Mouse (Mus musculus) cortical plate, adult 2 months (tissue): Measurements from ENCODE around the gene Ddias. TPM values are rescaled to one million over a fixed set of nuclear protein-coding genes. Genes with fewer than 3 reads are reported as not detected.

ENCODE experiments used
- H3K27ac ChIP-seq: fragments of 200-500 bp; 2 replicates; pipeline ENCODE4 v1.5.1; 2012; ENCODE audit warnings: low read length, control low read depth, inconsistent platforms; ENCODE audit not compliant: insufficient read depth
- H3K4me1 ChIP-seq: fragments of 200-500 bp; 2 replicates; pipeline ENCODE4 v1.6.1; 2011; ENCODE audit warnings: low read length; ENCODE audit not compliant: control insufficient read depth, insufficient read depth
- H3K4me3 ChIP-seq: fragments of 200-500 bp; 2 replicates; pipeline ENCODE4 v1.5.1; 2011; ENCODE audit warnings: mild to moderate bottlenecking, low read length, control low read depth; ENCODE audit not compliant: insufficient read depth
- CTCF ChIP-seq: fragments of 200-500 bp; IDR thresholded peaks from 2 replicates; pipeline ENCODE4 v1.5.1; 2011; ENCODE audit warnings: mild to moderate bottlenecking, control low read depth, low read length; ENCODE audit not compliant: insufficient read depth; ENCODE audit errors: extremely low read depth
- POLR2A ChIP-seq: fragments of 200-500 bp; IDR thresholded peaks from 2 replicates; pipeline ENCODE4 v1.6.1; 2011; ENCODE audit warnings: mild to moderate bottlenecking, low read length, control low read depth; ENCODE audit not compliant: insufficient read depth; ENCODE audit errors: extremely low read depth
- polyA plus RNA-seq: library from polyadenylated mRNA; depleted of rRNA; stranded (reverse); fragments of >200 nt; gene quantifications from 2 replicates; pipeline ENCODE4 v1.2.3, GENCODE M21; 2012; rRNA removed

Gene Ddias
- polyA plus RNA-seq, 1 experiment = 0.35 TPM

GRCm38 (mm10) chr7:92822409-92823101 is 51.5 kb downstream of the Ddias start:
- no peak overlapping the region for H3K27ac ChIP-seq
- no peak overlapping the region for H3K4me3 ChIP-seq
- H3K4me1 ChIP-seq = no peaks in the 10 kb centered on the region; the same call in 1 of the 2 replicates
- TF ChIP-seq POLR2A = no peak
- TF ChIP-seq CTCF = no peak

- TF ChIP-seq POLR2A (no peak), CTCF (no peak)
- H3K27ac ChIP-seq = no peak overlapping the region
- no peak overlapping the region for H3K4me3 ChIP-seq
- H3K4me1 ChIP-seq = no peaks in the 10 kb centered on the region; the same call in 1 of the 2 replicates
Observed at GRCm38 (mm10) chr7:92821871-92822270, 52.2 kb downstream of the Ddias start.

GRCm38 (mm10) chr7:92820941-92821465 is 53.0 kb downstream of the Ddias start:
- no peak for TF ChIP-seq CTCF
- no peak for TF ChIP-seq POLR2A
- Histone ChIP-seq H3K4me3 (no peak overlapping the region), H3K4me1 (no peaks in the 10 kb centered on the region; the same call in 1 of the 2 replicates), H3K27ac (no peak overlapping the region; the same call in 1 of the 2 replicates)

GRCm38 (mm10) chr7:92820410-92820809 is 53.6 kb downstream of the Ddias start:
- H3K4me3 ChIP-seq = no peak overlapping the region
- no peaks in the 10 kb centered on the region; the same call in 1 of the 2 replicates for H3K4me1 ChIP-seq
- no peak overlapping the region for H3K27ac ChIP-seq
- TF ChIP-seq CTCF (no peak), POLR2A (no peak)

GRCm38 (mm10) chr7:92819656-92820055 is 54.4 kb downstream of the Ddias start:
- Histone ChIP-seq H3K4me3 (no peak overlapping the region), H3K4me1 (no peaks in the 10 kb centered on the region; the same call in 1 of the 2 replicates), H3K27ac (no peak overlapping the region)
- TF ChIP-seq CTCF = no peak
- no peak for TF ChIP-seq POLR2A

- no peaks in the 10 kb centered on the region; the same call in 1 of the 2 replicates for H3K4me1 ChIP-seq
- H3K4me3 ChIP-seq = no peak overlapping the region
- no peak for TF ChIP-seq POLR2A
- TF ChIP-seq CTCF = no peak
- H3K27ac ChIP-seq = no peak overlapping the region
Observed at GRCm38 (mm10) chr7:92817886-92818285, 56.2 kb downstream of the Ddias start.

- Histone ChIP-seq H3K4me3 (no peak overlapping the region), H3K27ac (no peak overlapping the region), H3K4me1 (no peaks in the 10 kb centered on the region)
- no peak for TF ChIP-seq POLR2A
- no peak for TF ChIP-seq CTCF
Observed at GRCm38 (mm10) chr7:92817242-92817641, 56.8 kb downstream of the Ddias start.

- no peak overlapping the region for H3K27ac ChIP-seq
- TF ChIP-seq POLR2A (no peak), CTCF (no peak)
- no peaks in the 10 kb centered on the region for H3K4me1 ChIP-seq
- no peak overlapping the region for H3K4me3 ChIP-seq
Observed at GRCm38 (mm10) chr7:92811667-92812279, 62.3 kb downstream of the Ddias start.

Other genes with a start within 250 kb of the Ddias start
- 11.8 and 14.0 TPM in 2 replicates for gene Ankrd42, start 237.1 kb downstream of the Ddias start, polyA plus RNA-seq
- 27.1 and 29.8 TPM in 2 replicates for gene Pcf11, start 204.3 kb downstream of the Ddias start, polyA plus RNA-seq
- 15.3 and 15.4 TPM in 2 replicates for gene Rab30, start 132.6 kb downstream of the Ddias start, polyA plus RNA-seq
- 11.2 and 11.3 TPM in 2 replicates for gene Prcp, start 223 bp upstream of the Ddias start, polyA plus RNA-seq
- 18.5 and 21.8 TPM in 2 replicates for gene Fam181b, start 205.6 kb upstream of the Ddias start, polyA plus RNA-seq